Mouse (Mus musculus) spleen, postnatal 36 days (tissue): ENCODE measurements around the gene Usp27x.

Source experiments
- DNase-seq, 2 experiments: peaks; one replicate each; pipeline ENCODE4 v3.0.0; 2022; ENCODE audit warnings: low spot score in 2 of 2, mixed read lengths in 1 of 2

The Usp27x gene

GRCm38 (mm10) chrX:7375716-7376480 is at the start of gene Usp27x:
TSS of gene Usp27x (minus strand) at chrX:7375830.
- DNase-seq = peak; percentile 44 to 57

- peak; percentile 61 to 70 for DNase-seq
These were observed 47.1 kb upstream of the Usp27x start for GRCm38 (mm10) chrX:7422691-7423111.

GRCm38 (mm10) chrX:7422166-7422565 is 46.5 kb upstream of the Usp27x start:
- DNase-seq = no peak

- DNase-seq = peak; percentile 77 to 83
These were observed 45.4 kb upstream of the Usp27x start for GRCm38 (mm10) chrX:7421016-7421415.

GRCm38 (mm10) chrX:7416178-7416871 is 40.7 kb upstream of the Usp27x start:
- no peak for DNase-seq

- DNase-seq = no peak
These were observed 39.7 kb upstream of the Usp27x start for GRCm38 (mm10) chrX:7415308-7415707.

- DNase-seq = no peak
These were observed 36.8 kb upstream of the Usp27x start for GRCm38 (mm10) chrX:7412239-7413033.

- no peak for DNase-seq
These were observed 956 bp upstream of the Usp27x start for GRCm38 (mm10) chrX:7376586-7376985.

GRCm38 (mm10) chrX:7375322-7375715 is 311 bp downstream of the Usp27x start:
- DNase-seq = no peak

GRCm38 (mm10) chrX:7325455-7325854 is 50.2 kb downstream of the Usp27x start:
- DNase-seq = peak in 1 of 2 experiments; percentile 1

GRCm38 (mm10) chrX:7322288-7322687 is 53.3 kb downstream of the Usp27x start:
- peak; percentile 36 to 46 for DNase-seq
